ENCODE assay signal across 15 mouse cellular contexts in the genomic region with DNA sequence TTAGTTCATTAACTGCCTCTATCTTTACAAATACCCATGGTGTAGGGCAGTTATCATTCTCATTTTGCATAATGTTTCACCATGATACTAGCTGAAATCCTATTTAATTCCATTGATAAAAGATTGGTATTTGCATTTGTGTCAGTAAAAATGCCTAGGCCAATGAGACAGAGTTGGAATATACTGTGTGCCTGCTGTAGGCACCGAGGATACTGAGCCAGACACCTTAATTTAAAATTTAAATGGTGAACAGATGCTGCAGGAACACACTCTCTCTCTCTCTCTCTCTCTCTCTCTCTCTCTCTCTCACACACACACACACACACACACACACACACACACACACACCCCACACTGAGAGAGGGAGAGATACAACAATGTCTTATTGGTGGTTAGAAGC.
"Had no signal": no experiment of that assay in that cellular context is flagged by ENCODE, and none has a peak within 500 bp of the region (broad histone marks: within the 10 kb centered on the region; RNA-seq: fewer than 3 reads in every experiment).

No protein-coding gene starts in this region.

- H3K9me3 ChIP-seq: lung, embryonic 15.5 days; midbrain, embryonic 13.5 days; midbrain, embryonic 15.5 days had no signal

- H3K27me3 ChIP-seq: lung, embryonic 15.5 days; megakaryocyte, embryonic 14.5 days; midbrain, embryonic 13.5 days; midbrain, embryonic 15.5 days had no signal

- DNase-seq: liver, postnatal 0 days; lung, adult 2 months; lung, postnatal 14 days; lung, postnatal 36 days; right cerebral cortex, postnatal 14 days; thymus, adult 18-20 months; thymus, postnatal 14 days; thymus, postnatal 36 days had no signal

- H3K4me2 ChIP-seq: lung, embryonic 15.5 days; midbrain, embryonic 11.5 days; midbrain, embryonic 13.5 days; midbrain, embryonic 15.5 days had no signal

- H3K4me3 ChIP-seq: lung, embryonic 15.5 days; megakaryocyte, embryonic 14.5 days; midbrain, embryonic 13.5 days; midbrain, embryonic 15.5 days had no signal

- H3K27ac ChIP-seq: lung, embryonic 15.5 days; macrophage; midbrain, embryonic 13.5 days; midbrain, embryonic 15.5 days had no signal

- H3K4me1 ChIP-seq: megakaryocyte, embryonic 14.5 days; midbrain, embryonic 15.5 days had no signal

- H3K9ac ChIP-seq: liver, postnatal 0 days; lung, embryonic 15.5 days; midbrain, embryonic 13.5 days; midbrain, embryonic 15.5 days had no signal

- H3K36me3 ChIP-seq: lung, embryonic 15.5 days; midbrain, embryonic 13.5 days; midbrain, embryonic 15.5 days had no signal

- ATAC-seq: liver, postnatal 0 days; lung, postnatal 0 days; midbrain, embryonic 13.5 days; midbrain, embryonic 15.5 days had no signal
